Mouse (Mus musculus) urinary bladder, postnatal 14 days (tissue): ENCODE measurements around the gene Olfr669.
"Not testable (repeated sequence)": the region's sequence is repeated elsewhere in the genome, so short reads cannot be mapped to it uniquely, and the experiment has no call there.

Source experiments
- DNase-seq: peaks from one replicate; pipeline ENCODE4 v3.0.0; 2021; ENCODE audit warnings: low spot score

Gene Olfr669

GRCm38 (mm10) chr7:104933940-104934339, at the start of gene Olfr669:
Gene Olfr669, plus strand, starts transcription at chr7:104934240.
- DNase-seq: no peak

- DNase-seq: no peak
Measured at GRCm38 (mm10) chr7:104895852-104896251, 38.2 kb upstream of the Olfr669 start, which contains the start of gene Olfr666. Gene Olfr666, minus strand, starts transcription at chr7:104895952.

GRCm38 (mm10) chr7:104921382-104921781, 12.7 kb upstream of the Olfr669 start, which contains the start of gene Olfr667:
Gene Olfr667, minus strand, starts transcription at chr7:104921482.
- no peak for DNase-seq

- no peak for DNase-seq
Measured at GRCm38 (mm10) chr7:104927957-104928356, 6.1 kb upstream of the Olfr669 start, which contains the start of gene Olfr668. Gene Olfr668, minus strand, starts transcription at chr7:104928057.

- DNase-seq: not testable (repeated sequence)
Measured at GRCm38 (mm10) chr7:104950234-104950633, 16.2 kb downstream of the Olfr669 start.

- DNase-seq: no peak
Measured at GRCm38 (mm10) chr7:104962520-104962919, 28.5 kb downstream of the Olfr669 start, which contains the start of gene Olfr670. Gene Olfr670, minus strand, starts transcription at chr7:104962620.

GRCm38 (mm10) chr7:104972507-104972906, 38.5 kb downstream of the Olfr669 start:
- DNase-seq: not testable (repeated sequence)

- no peak for DNase-seq
Measured at GRCm38 (mm10) chr7:104979026-104979425, 45.0 kb downstream of the Olfr669 start, which contains the start of gene Olfr671. Gene Olfr671, minus strand, starts transcription at chr7:104979126.
